Mouse (Mus musculus): ENCODE measurements around the gene Zfp609. TPM values are rescaled to one million over a fixed set of nuclear protein-coding genes. Genes with fewer than 3 reads are reported as not detected.
"Not testable (repeated sequence)": the region's sequence is repeated elsewhere in the genome, so short reads cannot be mapped to it uniquely, and the experiment has no call there.

Gene Zfp609
- total and polyA plus RNA-seq, 3 experiments, result 9.3 to 33.2 (median 23.9) TPM

- no peak for DNase-seq
Measured at GRCm38 (mm10) chr9:65718195-65718594, 109.2 kb downstream of the Zfp609 start.

GRCm38 (mm10) chr9:65703926-65704595, 123.3 kb downstream of the Zfp609 start:
- no peak for DNase-seq

GRCm38 (mm10) chr9:65703241-65703640, 124.1 kb downstream of the Zfp609 start:
- no peak for DNase-seq

GRCm38 (mm10) chr9:65702286-65702685, 125.1 kb downstream of the Zfp609 start:
- DNase-seq, result peak; percentile 48

- no peak for DNase-seq
Measured at GRCm38 (mm10) chr9:65700504-65700903, 126.9 kb downstream of the Zfp609 start.

GRCm38 (mm10) chr9:65697992-65698391, 129.4 kb downstream of the Zfp609 start:
- DNase-seq, result no peak

GRCm38 (mm10) chr9:65697356-65697755, 130.0 kb downstream of the Zfp609 start:
- no peak for DNase-seq

GRCm38 (mm10) chr9:65696337-65696736, 131.0 kb downstream of the Zfp609 start:
- peak; percentile 62 for DNase-seq

GRCm38 (mm10) chr9:65695646-65696045, 131.7 kb downstream of the Zfp609 start:
- peak; percentile 58 for DNase-seq

GRCm38 (mm10) chr9:65692959-65693603, 134.3 kb downstream of the Zfp609 start:
- DNase-seq, result no peak

- no peak for DNase-seq
Measured at GRCm38 (mm10) chr9:65692466-65692865, 134.9 kb downstream of the Zfp609 start.

GRCm38 (mm10) chr9:65689869-65690268, 137.5 kb downstream of the Zfp609 start:
- DNase-seq, result not testable (repeated sequence)

- DNase-seq, result no peak
Measured at GRCm38 (mm10) chr9:65684704-65685103, 142.7 kb downstream of the Zfp609 start.

- no peak for DNase-seq
Measured at GRCm38 (mm10) chr9:65682994-65683393, 144.4 kb downstream of the Zfp609 start.

- DNase-seq, result no peak
Measured at GRCm38 (mm10) chr9:65682183-65682582, 145.2 kb downstream of the Zfp609 start.

- DNase-seq, result no peak
Measured at GRCm38 (mm10) chr9:65681634-65681940, 145.8 kb downstream of the Zfp609 start.

GRCm38 (mm10) chr9:65680938-65681633, 146.3 kb downstream of the Zfp609 start:
- no peak for DNase-seq

GRCm38 (mm10) chr9:65679181-65679761, 148.1 kb downstream of the Zfp609 start:
- DNase-seq, result peak; percentile 42

GRCm38 (mm10) chr9:65677119-65677462, 150.3 kb downstream of the Zfp609 start:
- DNase-seq, result no peak

- peak; percentile 99 for DNase-seq
Measured at GRCm38 (mm10) chr9:65676358-65677118, 150.8 kb downstream of the Zfp609 start.

GRCm38 (mm10) chr9:65675461-65676357, 151.7 kb downstream of the Zfp609 start:
- no peak for DNase-seq

Data from adrenal gland, adult 2 months (tissue).